Mouse (Mus musculus) CH12.LX (cell line): ENCODE measurements around the gene Rassf8. TPM values are rescaled to one million over a fixed set of nuclear protein-coding genes. Genes with fewer than 3 reads are reported as not detected.

Experiments
- DNase-seq: peaks from one replicate; pipeline ENCODE4 v3.0.0-alpha.2; 2013; ENCODE audit errors: extremely low read depth
- H3K27ac ChIP-seq: 2 replicates; pipeline ENCODE4 v1.5.1; 2012; ENCODE audit warnings: low read depth, mild to moderate bottlenecking, control low read depth, moderate library complexity; ENCODE audit not compliant: insufficient read depth
- H3K27me3 ChIP-seq: replicated peaks from 2 replicates; pipeline ENCODE3; 2012; ENCODE audit warnings: inconsistent platforms
- H3K36me3 ChIP-seq, 2 experiments: replicated peaks in 1 of 2; 2 replicates each; pipeline versions ENCODE3 to v1.6.1; 2012; ENCODE audit warnings: inconsistent platforms in 1 of 2, low read length in 1 of 2, mild to moderate bottlenecking in 1 of 2, mixed read lengths in 1 of 2, moderate library complexity in 1 of 2; ENCODE audit not compliant: control insufficient read depth in 1 of 2, insufficient read depth in 1 of 2
- H3K4me1 ChIP-seq, 2 experiments: 2 replicates each; pipeline ENCODE4 v1.6.1; 2012; ENCODE audit warnings: inconsistent platforms in 1 of 2, moderate library complexity in 1 of 2; ENCODE audit not compliant: insufficient read depth in 2 of 2, control insufficient read depth in 1 of 2
- H3K4me2 ChIP-seq: 2 replicates; pipeline ENCODE4 v1.6.1; 2012; ENCODE audit warnings: low read depth, mild to moderate bottlenecking, control low read depth; ENCODE audit not compliant: poor library complexity, insufficient read depth, severe bottlenecking
- H3K4me3 ChIP-seq, 3 experiments: fragments of 150-350 bp in 1 of 3; sonication (generic) in 1 of 3; replicated peaks in 1 of 3; 2 replicates each; pipeline versions ENCODE3 to v1.5.1; 2011 to 2012; ENCODE audit warnings: low read depth in 2 of 3, low read length in 2 of 3, mild to moderate bottlenecking in 2 of 3, moderate library complexity in 2 of 3, control low read depth in 1 of 3, improper control_type of control experiment in 1 of 3, inconsistent platforms in 1 of 3, mixed read lengths in 1 of 3; ENCODE audit not compliant: poor library complexity in 1 of 3
- H3K79me2 ChIP-seq: replicated peaks from 2 replicates; pipeline ENCODE4 v1.6.1; 2012; ENCODE audit warnings: mild to moderate bottlenecking, moderate library complexity; ENCODE audit not compliant: control insufficient read depth, poor library complexity, insufficient read depth, severe bottlenecking; ENCODE audit errors: extremely low read depth
- H3K9ac ChIP-seq: 2 replicates; pipeline ENCODE4 v1.6.1; 2012; ENCODE audit warnings: low read depth, mild to moderate bottlenecking, control low read depth, moderate library complexity; ENCODE audit not compliant: insufficient read depth
- H3K9me3 ChIP-seq: replicated peaks from 2 replicates; pipeline ENCODE3; 2012; ENCODE audit warnings: low read length, inconsistent platforms, mixed read lengths
- E2F4 ChIP-seq: IDR thresholded peaks from 2 replicates; pipeline ENCODE4 v1.6.1; 2011; ENCODE audit warnings: low read depth, low read length, improper control_type of control experiment; ENCODE audit not compliant: insufficient replicate concordance
- MEF2A ChIP-seq: IDR thresholded peaks from 2 replicates; pipeline ENCODE4 v1.6.1; 2014; ENCODE audit warnings: low read depth, mild to moderate bottlenecking, inconsistent platforms, low read length, improper control_type of control experiment, borderline replicate concordance
- MXI1 ChIP-seq: IDR thresholded peaks from 2 replicates; pipeline ENCODE4 v1.6.1; 2011; ENCODE audit warnings: mild to moderate bottlenecking, low read depth, low read length, improper control_type of control experiment
- NRF1 ChIP-seq: IDR thresholded peaks from 2 replicates; pipeline ENCODE4 v1.6.1; 2014; ENCODE audit warnings: low read depth, mild to moderate bottlenecking, inconsistent platforms, low read length, improper control_type of control experiment, moderate library complexity
- PAX5 ChIP-seq: IDR thresholded peaks from 2 replicates; pipeline ENCODE4 v1.6.1; 2012; ENCODE audit warnings: low read length, inconsistent platforms, mixed read lengths
- TCF12 ChIP-seq: IDR thresholded peaks from 2 replicates; pipeline ENCODE4 v1.6.1; 2014; ENCODE audit warnings: low read depth, mild to moderate bottlenecking, inconsistent platforms, low read length, improper control_type of control experiment
- UBTF ChIP-seq: IDR thresholded peaks from 2 replicates; pipeline ENCODE4 v1.6.1; 2012; ENCODE audit warnings: low read depth, mild to moderate bottlenecking, inconsistent platforms, low read length, improper control_type of control experiment, moderate library complexity
- dilution Hi-C: fragments of 300-500 bp; cut with MboI; formaldehyde crosslinking; loops from 2 replicates; pipeline ENCODE4 v1.14.3; 2020; ENCODE audit warnings: low sequenced_read_pairs; ENCODE audit not compliant: extremely low pct_unique_long_range_greater_than_20kb, extremely low pct_ligation_motif_present
- in situ Hi-C: fragments of 300-500 bp; cut with MboI; formaldehyde crosslinking; loops from 3 replicates; pipeline ENCODE4 v1.14.3; 2019; ENCODE audit warnings: low sequenced_read_pairs, low pct_ligation_motif_present, low pct_unique_long_range_greater_than_20kb, mixed read lengths
- polyA plus RNA-seq: library from polyadenylated mRNA; unstranded; fragments of >175 nt; gene quantifications from 2 replicates; pipeline ENCODE4 v1.2.1, GENCODE M21; 2012; ENCODE audit warnings: low read depth; ENCODE audit not compliant: insufficient read length
- total RNA-seq, 2 experiments: library from RNA; depleted of rRNA; stranded (reverse); fragments of 300-350 nt in 1 of 2; fragments of >200 nt in 1 of 2; gene quantifications; 2 replicates each; pipeline ENCODE4 v1.2.3; 2012 to 2014

Gene Rassf8
- total and polyA plus RNA-seq, 3 experiments = 0.34 to 0.59 (median 0.48) TPM

- Histone ChIP-seq H3K79me2 (peaks cover 29% of the 10 kb centered on the region), H3K4me3 (no peak overlapping the region), H3K9ac (no peak overlapping the region; the same call in 1 of the 2 replicates), H3K27me3 (no peaks in the 10 kb centered on the region), H3K27ac (no peak overlapping the region), H3K4me1 (peaks cover 4 to 35% of the 10 kb centered on the region in 2 experiments; a peak in 3 of 4 replicates), H3K36me3 (peaks cover 0 to 18% of the 10 kb centered on the region in 2 experiments), H3K9me3 (no peaks in the 10 kb centered on the region), H3K4me2 (peak overlapping the region; percentile 41; the same call in 1 of the 2 replicates)
- in situ Hi-C loops (no loop called here), dilution Hi-C loops (no loop called here)
- DNase-seq = no peak
- TF ChIP-seq TCF12 = no peak
- TF ChIP-seq E2F4 = no peak
- TF ChIP-seq NRF1 = no peak
- no peak for TF ChIP-seq MEF2A
- TF ChIP-seq UBTF = no peak
- no peak for TF ChIP-seq PAX5
- no peak for TF ChIP-seq MXI1
Measured at GRCm38 (mm10) chr6:145867111-145867510, 120.6 kb downstream of the Rassf8 start.

Other genes starting within 250 kb of the Rassf8 start
- gene Lmntd1, start 132.4 kb upstream of the Rassf8 start, total RNA-seq (2012; rRNA removed) = 0.08 TPM in 1 of 2 replicates, not detected in the other
- 0.26 and 0.35 TPM in 2 replicates for gene Lmntd1, start 132.4 kb upstream of the Rassf8 start, total RNA-seq (2014; rRNA removed)
- 0.43 and 0.48 TPM in 2 replicates for gene Lmntd1, start 132.4 kb upstream of the Rassf8 start, polyA plus RNA-seq
- gene Tuba3b, start 131.0 kb upstream of the Rassf8 start, total RNA-seq (2012; rRNA removed) = not detected in 2 replicates
- gene Tuba3b, start 131.0 kb upstream of the Rassf8 start, total RNA-seq (2014; rRNA removed) = not detected in 2 replicates
- gene Tuba3b, start 131.0 kb upstream of the Rassf8 start, polyA plus RNA-seq = not detected in 2 replicates
- gene Bhlhe41, start 118.8 kb downstream of the Rassf8 start, total RNA-seq (2012; rRNA removed) = 12.6 and 19.1 TPM in 2 replicates
- 11.9 and 12.5 TPM in 2 replicates for gene Bhlhe41, start 118.8 kb downstream of the Rassf8 start, total RNA-seq (2014; rRNA removed)
- 105 and 110 TPM in 2 replicates for gene Bhlhe41, start 118.8 kb downstream of the Rassf8 start, polyA plus RNA-seq
- gene Sspn, start 184.9 kb downstream of the Rassf8 start, total RNA-seq (2012; rRNA removed) = 0.13 and 0.17 TPM in 2 replicates
- gene Sspn, start 184.9 kb downstream of the Rassf8 start, total RNA-seq (2014; rRNA removed) = 0.04 and 0.08 TPM in 2 replicates
- gene Sspn, start 184.9 kb downstream of the Rassf8 start, polyA plus RNA-seq = 0.14 and 0.22 TPM in 2 replicates